Mouse (Mus musculus) heart, adult 18-20 months (tissue): Measurements from ENCODE around the gene Rint1. TPM values are rescaled to one million over a fixed set of nuclear protein-coding genes. Genes with fewer than 3 reads are reported as not detected.

Experiments used
- DNase-seq, 2 experiments: peaks; one replicate each; pipeline ENCODE4 v3.0.0; 2021 to 2022; ENCODE audit warnings: mixed read lengths in 1 of 2
- long read RNA-seq, 2 experiments: library from polyadenylated mRNA; stranded (forward); transcript quantifications; one replicate each; pipeline ENCODE4 v2.0.0; 2021
- total RNA-seq, 2 experiments: library from RNA; stranded (reverse); gene quantifications; 2 replicates each; pipeline ENCODE4 v1.2.3; 2021

Rint1 gene
- 10 to 100 TPM; 14.7 to 15.0 TPM for total RNA-seq
- long read RNA-seq, experiment 1, partial matches to known transcripts = 0 of 8 reads
- long read RNA-seq, experiment 1, other reads (novel, unspliced or antisense) = 2 of 8 reads
- long read RNA-seq, experiment 2, transcript Rint1-201 (15 exons, 3,298 nt) = major isoform, 5 of 5 reads
- long read RNA-seq, experiment 2, partial matches to known transcripts = 0 of 5 reads
- long read RNA-seq, experiment 2, other reads (novel, unspliced or antisense) = 0 of 5 reads

GRCm38 (mm10) chr5:23787536-23788389 is at the start of gene Rint1:
Rint1 (plus strand) TSS chr5:23787711.
- DNase-seq = peak; percentile 94 to 99

- DNase-seq = no peak
Measured at GRCm38 (mm10) chr5:23743261-23743660, 44.2 kb upstream of the Rint1 start.

- DNase-seq = no peak
Measured at GRCm38 (mm10) chr5:23749882-23750281, 37.6 kb upstream of the Rint1 start.

DNA sequence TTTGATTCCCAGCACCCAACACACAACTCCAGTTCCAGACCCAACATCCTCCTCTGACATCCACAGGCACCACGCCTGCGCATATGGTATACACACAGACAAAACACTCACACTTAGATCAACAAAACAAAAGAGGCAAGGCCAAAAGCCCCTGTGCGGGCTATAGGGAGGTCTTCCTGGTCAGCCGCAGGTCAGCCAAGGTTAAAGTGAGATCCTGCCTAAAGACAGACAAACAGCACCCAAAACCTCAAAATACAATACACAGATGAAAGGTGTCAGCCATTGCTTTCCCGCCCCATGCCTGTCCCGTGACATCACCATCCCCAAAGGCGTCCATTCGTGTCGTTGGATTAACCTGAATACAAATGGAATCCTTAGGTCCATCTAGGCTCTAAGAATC is 31.9 kb upstream of the Rint1 start:
- no peak for DNase-seq

DNA sequence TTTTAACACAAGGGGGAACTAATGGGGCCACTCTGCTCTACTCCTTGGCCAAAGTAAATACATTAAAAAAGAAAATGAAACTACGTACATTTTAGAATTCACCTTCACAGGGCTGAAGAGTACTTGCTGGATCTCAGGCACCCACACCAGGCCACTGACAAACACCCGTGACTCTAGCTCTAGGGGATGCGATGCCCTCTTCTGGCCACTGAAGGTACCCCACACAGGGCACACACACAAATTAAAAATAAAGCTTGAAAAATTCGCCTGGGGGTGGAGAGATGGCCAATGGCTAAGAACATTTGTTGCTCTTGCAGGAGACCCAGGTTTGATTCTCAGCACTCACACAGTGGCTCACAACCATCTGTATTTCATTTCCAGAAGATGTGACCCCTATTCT is 31.1 kb upstream of the Rint1 start:
- DNase-seq = no peak

GRCm38 (mm10) chr5:23758633-23759032 is 28.9 kb upstream of the Rint1 start:
- peak; percentile 38 to 72 for DNase-seq

- no peak for DNase-seq
Measured at GRCm38 (mm10) chr5:23762531-23762930, 25.0 kb upstream of the Rint1 start.

DNA sequence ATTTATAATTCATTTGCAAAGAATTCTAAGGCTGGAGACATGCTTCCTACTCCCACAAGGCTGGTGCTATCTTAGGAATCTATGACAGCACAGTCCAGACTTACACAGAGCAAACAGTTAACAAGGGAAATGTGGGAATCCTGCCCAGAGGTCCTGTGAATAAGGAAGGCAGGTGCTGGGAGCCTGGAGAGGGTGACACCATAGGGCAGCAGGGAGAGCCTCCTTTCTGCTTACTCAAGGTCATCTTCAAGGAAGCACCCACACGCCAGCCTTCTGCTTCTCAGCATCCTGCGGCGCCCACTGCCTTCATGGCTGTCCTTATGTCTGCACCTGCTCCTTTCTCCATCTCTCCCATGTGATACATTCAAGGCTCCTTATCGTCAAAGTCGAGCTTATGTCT is 23.0 kb upstream of the Rint1 start:
- DNase-seq = no peak

DNA sequence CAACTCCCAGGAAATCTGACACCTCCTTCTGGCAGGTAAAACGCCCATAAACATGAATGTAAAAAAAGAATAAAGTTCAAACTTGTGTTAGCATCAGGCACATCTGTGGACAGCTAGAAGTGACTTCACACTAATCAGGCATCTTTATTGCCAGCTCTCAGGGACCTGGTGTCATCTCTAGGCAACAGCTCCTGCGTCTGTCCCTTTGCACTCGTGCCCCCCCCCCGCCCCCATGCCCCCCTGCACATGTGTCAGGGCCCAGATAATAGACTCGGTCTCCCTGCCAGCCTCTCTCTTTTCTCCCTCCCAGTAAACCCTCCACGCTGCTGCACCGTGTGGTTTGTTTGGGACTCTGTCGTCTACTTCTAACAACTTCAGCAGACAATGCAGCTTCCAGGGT is 16.4 kb upstream of the Rint1 start:
- no peak for DNase-seq

DNA sequence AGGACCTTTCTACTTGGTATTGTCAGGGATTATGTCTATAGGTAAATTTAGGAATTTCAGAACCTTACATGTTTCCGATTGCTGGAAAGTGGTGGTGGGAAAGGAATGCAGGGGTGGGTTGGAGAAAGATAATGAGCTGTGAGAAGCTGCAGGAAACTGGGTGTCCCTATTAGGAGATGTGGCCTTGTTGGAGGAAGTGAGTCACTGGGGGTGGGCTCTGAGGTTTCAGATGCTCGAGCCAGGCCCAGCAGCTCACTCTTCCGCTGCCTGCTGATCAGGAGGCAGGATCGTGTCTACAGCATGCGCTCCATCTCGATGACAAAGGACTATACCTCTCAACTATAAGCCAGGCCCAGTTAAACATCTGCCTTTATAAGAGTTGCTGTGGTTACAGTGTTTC is 13.3 kb upstream of the Rint1 start:
- no peak for DNase-seq

DNA sequence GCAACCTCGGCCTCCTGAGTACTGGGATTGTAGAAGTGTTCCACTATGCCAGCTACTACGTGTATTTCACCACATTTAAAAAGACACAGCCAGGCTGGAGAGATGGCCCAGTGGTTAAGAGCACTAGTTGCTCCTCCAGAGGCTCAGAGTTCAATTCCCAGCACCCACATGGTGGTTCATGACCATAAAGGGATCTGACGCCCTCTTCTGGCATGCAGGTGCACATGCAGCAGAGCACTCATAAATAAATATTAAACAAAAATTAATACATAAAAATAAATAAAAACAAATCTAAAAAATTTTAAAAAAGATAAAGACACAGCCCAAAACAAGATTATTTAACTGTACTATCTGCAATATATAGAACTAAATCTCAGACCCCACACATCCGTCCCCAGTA is 7.0 kb upstream of the Rint1 start:
- DNase-seq = no peak

- DNase-seq = no peak
Measured at GRCm38 (mm10) chr5:23781172-23781571, 6.3 kb upstream of the Rint1 start.

DNA sequence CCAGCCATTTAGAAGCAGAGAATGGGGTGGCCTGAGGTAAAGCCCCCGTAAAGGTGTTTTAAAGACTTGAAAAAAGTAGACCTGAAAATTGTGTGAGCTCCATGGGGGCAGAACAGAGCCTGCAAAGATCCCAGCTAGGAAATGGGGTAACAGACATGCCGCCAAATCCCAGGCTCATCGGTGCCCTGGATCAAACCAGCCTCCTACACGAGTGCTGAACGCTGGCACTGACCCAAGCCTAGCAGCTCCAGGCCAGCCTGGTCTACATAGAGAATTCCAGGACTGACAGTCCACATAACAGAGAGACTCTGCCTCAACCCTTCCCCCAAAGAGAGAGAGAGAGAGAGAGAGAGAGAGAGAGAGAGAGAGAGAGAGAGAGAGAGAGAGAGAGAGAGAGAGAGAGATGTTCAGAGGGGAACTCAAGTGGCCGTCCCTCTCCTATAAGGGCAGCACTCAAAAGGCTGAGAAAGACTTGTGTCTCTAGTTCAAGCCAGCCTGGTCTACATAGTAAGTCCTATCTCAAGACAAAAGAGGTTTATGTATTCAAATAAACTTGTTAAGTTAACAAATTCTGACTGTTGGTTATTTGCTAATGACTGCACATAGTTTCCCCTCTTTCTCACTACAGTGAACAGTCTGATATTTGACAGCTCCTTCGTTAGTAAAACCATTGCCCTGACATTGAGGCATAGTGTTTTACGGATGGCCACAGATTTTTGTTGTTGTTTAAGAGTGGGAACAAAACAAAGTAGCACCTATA is 5.3 kb upstream of the Rint1 start:
- peak in 1 of 2 experiments; percentile 7 for DNase-seq

DNA sequence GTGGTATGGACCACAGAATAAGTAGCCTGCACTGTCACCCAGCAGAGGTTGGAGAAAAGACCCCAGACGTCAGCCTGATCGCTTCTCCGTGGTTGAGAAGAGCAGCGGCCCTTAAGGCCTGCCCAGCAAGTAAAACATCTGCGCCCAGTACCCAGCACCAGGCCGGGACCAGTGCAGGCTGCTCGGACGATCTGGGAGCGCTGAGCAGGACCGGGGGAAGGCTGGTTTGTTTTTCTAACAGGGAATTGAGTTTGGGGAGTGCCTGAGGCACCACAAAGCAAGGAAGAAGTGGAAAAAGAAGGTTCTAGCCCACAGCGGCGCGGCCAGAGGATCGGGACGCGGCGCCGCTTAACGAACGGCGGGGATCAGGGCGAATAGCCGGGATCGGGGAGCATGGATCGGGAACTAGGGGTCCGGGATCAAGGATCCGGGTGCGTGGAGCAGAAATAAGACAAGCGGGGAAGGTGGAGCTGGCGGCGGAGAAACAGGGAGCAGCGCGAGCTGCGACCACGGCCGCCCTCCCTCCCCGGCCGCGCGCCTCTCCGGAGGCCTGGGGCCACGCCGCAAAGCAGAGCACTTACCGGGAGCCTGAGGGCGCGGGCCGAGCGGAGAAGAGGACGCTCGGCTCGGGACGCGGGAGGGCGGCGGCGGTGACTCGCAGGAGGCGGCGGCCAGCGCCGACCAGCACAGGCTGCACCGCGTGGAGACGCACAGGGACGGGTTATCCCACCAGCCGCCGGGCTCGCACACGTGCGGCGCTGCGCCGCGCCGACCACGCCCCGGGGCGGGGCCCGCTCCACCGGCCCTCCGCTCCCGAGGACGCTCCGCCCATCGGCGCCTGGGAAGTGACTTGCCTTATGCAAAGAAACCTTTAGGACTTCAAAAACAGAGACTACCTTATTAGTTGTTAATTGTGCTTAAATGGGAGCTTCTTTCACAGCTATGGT is 4.3 kb upstream of the Rint1 start, which contains the start of gene Pus7:
Pus7 (minus strand) TSS at position 781 of the 947 bp plus-strand sequence.
- DNase-seq = peak; percentile 87 to 90

GRCm38 (mm10) chr5:23788390-23788830 is 899 bp downstream of the Rint1 start:
- no peak for DNase-seq

GRCm38 (mm10) chr5:23789078-23789612 is 1.6 kb downstream of the Rint1 start:
- no peak for DNase-seq

DNA sequence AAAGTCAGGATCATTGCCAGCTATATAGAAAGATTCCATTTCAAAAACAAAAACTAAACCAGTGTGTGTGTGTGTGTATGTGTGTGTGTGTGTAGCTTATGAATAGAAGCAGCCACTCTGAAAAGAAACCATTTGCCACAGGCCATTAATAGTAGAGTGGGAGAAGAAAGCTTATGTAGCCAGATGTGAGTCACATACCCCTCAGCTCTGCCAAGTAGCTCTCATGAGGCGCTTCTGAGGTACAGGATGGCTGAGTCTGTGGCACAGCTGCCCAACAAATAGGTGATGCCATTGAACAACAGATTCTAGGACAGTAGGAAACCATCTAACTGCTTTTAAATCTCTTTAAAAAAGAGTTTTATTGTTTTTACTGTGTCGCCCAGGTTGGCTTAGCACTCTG is 5.2 kb downstream of the Rint1 start:
- no peak for DNase-seq

GRCm38 (mm10) chr5:23814841-23815240 is 27.3 kb downstream of the Rint1 start:
- DNase-seq = no peak

DNA sequence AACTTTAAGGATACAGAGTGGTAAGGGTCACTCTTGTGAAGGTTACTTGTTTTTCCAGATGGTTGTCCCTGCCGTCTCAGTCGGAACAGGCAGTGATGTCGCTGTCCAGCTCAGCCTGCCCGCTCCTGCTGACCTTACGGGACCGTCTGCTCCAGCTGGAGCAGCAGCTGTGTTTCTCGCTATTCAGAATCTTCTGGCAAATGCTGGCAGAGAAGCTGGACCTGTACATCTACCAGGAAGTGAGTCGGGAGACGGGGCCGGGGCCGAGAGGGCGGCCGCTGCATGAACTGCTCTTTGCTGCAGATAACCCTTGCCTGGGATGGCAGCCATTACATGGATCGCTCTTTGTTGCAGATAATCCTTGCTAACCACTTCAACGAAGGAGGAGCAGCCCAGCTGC is 29.2 kb downstream of the Rint1 start:
- DNase-seq = no peak

DNA sequence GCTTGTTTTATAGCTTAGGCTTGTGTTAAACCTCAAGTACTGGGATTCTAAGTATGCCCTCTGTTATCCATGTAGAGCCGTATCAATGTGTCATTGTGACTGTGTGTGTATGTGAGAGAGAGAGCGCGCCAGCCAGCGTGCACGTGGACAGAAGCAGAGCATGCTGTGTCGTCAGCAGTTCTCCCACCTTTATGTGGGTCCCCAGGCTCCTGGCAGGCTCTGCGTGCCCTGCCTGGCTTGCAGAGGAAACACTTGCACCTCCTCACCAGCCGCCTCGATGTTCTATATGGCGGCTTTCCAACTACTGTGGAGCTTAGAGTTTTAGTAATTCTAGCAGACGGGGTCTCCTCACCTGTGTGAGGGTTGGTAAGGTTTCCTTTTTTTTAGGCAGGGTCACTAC is 34.8 kb downstream of the Rint1 start:
- no peak for DNase-seq

DNA sequence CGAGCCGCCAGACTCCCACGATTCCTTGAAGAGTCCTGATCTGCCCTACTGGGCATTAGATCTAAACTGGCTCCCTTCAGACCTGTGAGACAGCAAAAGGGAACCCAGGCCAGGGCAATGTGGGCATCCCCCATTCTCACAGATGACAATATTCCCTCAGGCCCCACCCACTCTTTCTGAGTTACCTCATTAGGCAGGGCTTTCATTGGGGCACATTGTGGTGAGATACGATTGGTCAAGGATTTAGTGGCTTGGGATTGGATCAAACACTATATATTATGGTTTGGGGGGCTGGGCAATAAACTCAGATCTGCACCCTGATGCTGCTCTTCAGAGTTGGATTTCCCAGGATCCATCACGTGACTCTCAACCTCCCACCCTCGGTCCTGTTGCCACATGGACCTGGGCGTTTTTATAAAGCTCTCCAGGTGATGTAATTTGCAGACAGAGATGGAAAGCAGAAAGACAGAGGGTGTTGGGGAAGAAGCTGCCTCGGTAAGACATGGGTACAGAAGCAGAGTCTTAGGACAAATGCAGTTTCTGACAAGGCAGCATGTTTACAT is 36.7 kb downstream of the Rint1 start:
- no peak for DNase-seq
